In genomic region chr1:180364005-180364404, GRCm38 (mm10) we compare ENCODE assay signal across 8 mouse cellular contexts. TPM values are rescaled to one million over a fixed set of nuclear protein-coding genes. Genes with fewer than 3 reads are reported as not detected.
DNase-seq lines count a peak whose midpoint lies in the region; ATAC-seq and TF ChIP-seq lines count a peak whose summit lies in the region.

No protein-coding gene starts in this region.

- ATAC-seq in midbrain, embryonic 12.5 days (ENCODE audit: low FRiP score, low read depth) = no peak
- no peak for ATAC-seq in hindbrain, embryonic 12.5 days (ENCODE audit: low FRiP score)
- ATAC-seq in liver, postnatal 0 days = no peak

- TF ChIP-seq CTCF in liver, postnatal 0 days (IDR thresholded peaks at IDR 0.05; ENCODE audit: low read depth) = no peak
- no peak for TF ChIP-seq CTCF in left cerebral cortex, adult 2 months (IDR thresholded peaks at IDR 0.05)

- intact Hi-C loops in left cerebral cortex, adult 2 months (cut with DNase I) = loop anchor here (2.0 kb wide), 2 partner anchors 23 to 31 kb away; no protein-coding TSS in a partner anchor

- DNase-seq in midbrain, embryonic 10.5 days (ENCODE audit: low spot score) = no peak
- peak; percentile 63 for DNase-seq in adrenal gland, postnatal 10 days
- no peak for DNase-seq in liver, postnatal 0 days
- DNase-seq in splenic B cell, adult 2 months (ENCODE audit: low read depth, low spot score) = peak; percentile 84
- no peak for DNase-seq in left cerebral cortex, adult 2 months (ENCODE audit: extremely low spot score in 1 of 2, low spot score in 2 of 2)
- no peak for DNase-seq in urinary bladder, adult 2 months (ENCODE audit: low spot score)

- H3K36me3 ChIP-seq in midbrain, embryonic 12.5 days = no peaks in the 10 kb centered on the region
- H3K36me3 ChIP-seq in midbrain, embryonic 10.5 days = no peaks in the 10 kb centered on the region
- no peaks in the 10 kb centered on the region for H3K36me3 ChIP-seq in hindbrain, embryonic 12.5 days
- H3K36me3 ChIP-seq in liver, postnatal 0 days (replicated peaks; ENCODE audit: insufficient read depth, low read length) = no peaks in the 10 kb centered on the region
- no peaks in the 10 kb centered on the region; the same call in 1 of the 2 replicates for H3K36me3 ChIP-seq in splenic B cell, adult 2 months (ENCODE audit: control insufficient read depth, insufficient read depth, low read length, poor library complexity, severe bottlenecking)

- peak overlapping the region; percentile 39; the same call in 1 of the 2 replicates for H3K27ac ChIP-seq in midbrain, embryonic 12.5 days (replicated peaks)
- no peak overlapping the region for H3K27ac ChIP-seq in midbrain, embryonic 10.5 days (replicated peaks)
- peak overlapping the region; percentile 40; the same call in 1 of the 2 replicates for H3K27ac ChIP-seq in hindbrain, embryonic 12.5 days
- peak overlapping the region; percentile 29; the same call in 1 of the 2 replicates for H3K27ac ChIP-seq in liver, postnatal 0 days (ENCODE audit: low read depth)
- H3K27ac ChIP-seq in left cerebral cortex, adult 2 months = no peak overlapping the region; the same call in 1 of the 2 replicates

- H3K9ac ChIP-seq in midbrain, embryonic 12.5 days (replicated peaks) = 0 out of 2 replicates have a peak overlapping the region, but pooled peaks have one; percentile 3
- no peak overlapping the region for H3K9ac ChIP-seq in hindbrain, embryonic 12.5 days
- H3K9ac ChIP-seq in liver, postnatal 0 days (replicated peaks) = no peak overlapping the region

- no peak overlapping the region for H3K4me3 ChIP-seq in midbrain, embryonic 12.5 days
- H3K4me3 ChIP-seq in midbrain, embryonic 10.5 days = no peak overlapping the region; the same call in 1 of the 2 replicates
- no peak overlapping the region for H3K4me3 ChIP-seq in hindbrain, embryonic 12.5 days
- no peak overlapping the region for H3K4me3 ChIP-seq in liver, postnatal 0 days (ENCODE audit: low read depth, low read length)
- H3K4me3 ChIP-seq in left cerebral cortex, adult 2 months = no peak overlapping the region

- TF ChIP-seq EP300 in liver, postnatal 0 days (IDR thresholded peaks at IDR 0.05; ENCODE audit: low read depth) = no peak

- H3K9me3 ChIP-seq in midbrain, embryonic 12.5 days = no peaks in the 10 kb centered on the region
- H3K9me3 ChIP-seq in midbrain, embryonic 10.5 days (replicated peaks) = no peaks in the 10 kb centered on the region
- H3K9me3 ChIP-seq in hindbrain, embryonic 12.5 days (replicated peaks) = no peaks in the 10 kb centered on the region
- H3K9me3 ChIP-seq in liver, postnatal 0 days (ENCODE audit: low read length) = no peaks in the 10 kb centered on the region

- H3K4me2 ChIP-seq in midbrain, embryonic 12.5 days (replicated peaks) = peak overlapping the region; percentile 69
- H3K4me2 ChIP-seq in hindbrain, embryonic 12.5 days (replicated peaks) = peak overlapping the region; percentile 66
- no peak overlapping the region for H3K4me2 ChIP-seq in liver, postnatal 0 days (ENCODE audit: low read depth, low read length)

- H3K4me1 ChIP-seq in midbrain, embryonic 12.5 days = peaks cover 19% of the 10 kb centered on the region
- peaks cover 32% of the 10 kb centered on the region for H3K4me1 ChIP-seq in midbrain, embryonic 10.5 days
- H3K4me1 ChIP-seq in hindbrain, embryonic 12.5 days = peaks cover 30% of the 10 kb centered on the region
- H3K4me1 ChIP-seq in liver, postnatal 0 days (ENCODE audit: insufficient read depth) = peaks cover 36% of the 10 kb centered on the region

- 85% methylated on average over 17 of the region's 17 CpGs for whole genome bisulfite sequencing in midbrain, embryonic 12.5 days
- 84% methylated on average over 17 of the region's 17 CpGs for WGBS in midbrain, embryonic 10.5 days
- 79% methylated on average over 17 of the region's 17 CpGs for WGBS in hindbrain, embryonic 12.5 days
- WGBS in liver, postnatal 0 days (ENCODE audit: insufficient replicate concordance) = 38% methylated on average over 17 of the region's 17 CpGs

- H3K27me3 ChIP-seq in midbrain, embryonic 12.5 days = no peaks in the 10 kb centered on the region
- H3K27me3 ChIP-seq in midbrain, embryonic 10.5 days (ENCODE audit: low read depth, poor library complexity, severe bottlenecking) = peaks cover 12% of the 10 kb centered on the region; the same call in 1 of the 2 replicates
- no peaks in the 10 kb centered on the region for H3K27me3 ChIP-seq in hindbrain, embryonic 12.5 days
- H3K27me3 ChIP-seq in liver, postnatal 0 days (ENCODE audit: insufficient read depth, low read length) = no peaks in the 10 kb centered on the region
- no peaks in the 10 kb centered on the region for H3K27me3 ChIP-seq in splenic B cell, adult 2 months (ENCODE audit: control insufficient read depth, insufficient read depth, low read length, poor library complexity, severe bottlenecking)

RNA-seq across cellular contexts. Expression of gene Itpkb, which starts 33.7 kb away (rescaled TPM):
- 5.2 and 5.7 TPM in 2 replicates for polyA plus RNA-seq in midbrain, embryonic 12.5 days (2016; fragmentation: Nextera tagmentation; extraction: Ambion mirVana)
- polyA plus RNA-seq in midbrain, embryonic 10.5 days (2016; fragmentation: Nextera tagmentation; extraction: Ambion mirVana) = 2.2 and 2.8 TPM in 2 replicates
- 10 to 100 TPM; 59.2 to 73.0 TPM for total RNA-seq in adrenal gland, postnatal 10 days (2021)
- polyA plus RNA-seq in hindbrain, embryonic 12.5 days (2016; fragmentation: Nextera tagmentation; extraction: Ambion mirVana) = 7.7 and 8.3 TPM in 2 replicates
- 1.3 and 1.4 TPM in 2 replicates for polyA plus RNA-seq in liver, postnatal 0 days (2015; fragmentation: Nextera tagmentation; extraction: Ambion mirVana)
- 10 to 100 TPM; 17.9 to 18.2 TPM for total RNA-seq in left cerebral cortex, adult 2 months (2021)
- polyA plus RNA-seq in urinary bladder, adult 2 months (2012; rRNA removed) = 25.7 and 54.9 TPM in 2 replicates

Comparison
In these comparisons a context has a peak if more than half of its experiments do, and no peak if none do; other contexts are left out.
1. H3K27ac ChIP-seq: peak in midbrain, embryonic 12.5 days (single experiment), hindbrain, embryonic 12.5 days (single experiment) and liver, postnatal 0 days (single experiment); none in midbrain, embryonic 10.5 days (single experiment) and left cerebral cortex, adult 2 months (single experiment).
2. DNase-seq: peak in adrenal gland, postnatal 10 days (single experiment) and splenic B cell, adult 2 months (single experiment); none in midbrain, embryonic 10.5 days (single experiment), liver, postnatal 0 days (single experiment), left cerebral cortex, adult 2 months (0 of 2) and urinary bladder, adult 2 months (single experiment).